Mouse (Mus musculus): ENCODE data around the gene Cask.

DNA sequence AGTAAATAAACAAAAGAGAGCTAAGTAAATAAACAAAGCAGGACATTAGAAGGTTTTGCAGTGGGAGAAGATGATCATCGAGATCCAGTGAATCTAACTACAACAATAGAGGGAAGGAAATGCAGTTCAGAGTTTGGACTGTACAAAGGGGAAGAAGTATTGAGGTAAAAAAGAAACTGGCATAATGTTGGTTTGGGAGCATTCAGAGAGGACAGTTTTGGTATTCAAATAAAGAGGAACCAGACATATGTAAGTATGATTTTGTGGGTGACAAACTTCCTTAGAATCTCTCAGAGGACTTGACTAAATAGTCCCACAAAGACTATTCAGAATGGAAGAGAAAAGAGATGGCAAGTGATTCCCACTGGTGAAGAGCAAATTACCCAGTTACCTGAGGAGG lies 251.2 kb downstream of the Cask start:
- TF ChIP-seq CTCF (IDR thresholded peaks at IDR 0.05; ENCODE audit: borderline replicate concordance, control insufficient read depth, extremely low read depth, insufficient read depth, low read length, poor library complexity) (no peak), POLR2A (IDR thresholded peaks at IDR 0.05; ENCODE audit: control insufficient read depth, extremely low read depth, insufficient read depth, low read length, poor library complexity) (no peak)
